Mouse (Mus musculus) spleen, adult 12 weeks (tissue): ENCODE measurements around the gene Spic.
"Not testable (repeated sequence)": the region's sequence is repeated elsewhere in the genome, so short reads cannot be mapped to it uniquely, and the experiment has no call there.

Experiments
- DNase-seq: peaks from one replicate; pipeline ENCODE4 v3.0.0; 2022; ENCODE audit warnings: low spot score

The Spic gene

GRCm38 (mm10) chr10:88684925-88685324 lies at the start of gene Spic:
TSS of gene Spic (minus strand) at chr10:88685015.
- DNase-seq, result no peak

DNA sequence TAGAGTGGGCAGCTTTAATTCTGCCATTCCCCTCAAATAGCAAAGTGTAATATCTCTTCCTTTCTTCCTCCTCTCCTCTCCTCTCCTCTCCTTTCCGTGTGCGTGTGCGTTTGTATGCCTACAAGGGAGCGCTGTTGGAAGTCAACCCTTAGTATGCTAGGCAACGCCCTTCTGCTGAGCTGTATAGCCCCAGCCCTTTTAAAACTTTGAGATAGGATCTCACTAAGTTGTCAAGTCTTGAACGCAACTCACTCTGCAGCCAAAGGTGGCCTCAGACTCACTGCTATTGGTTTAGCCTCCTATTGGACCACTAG lies 47.5 kb upstream of the Spic start:
- no peak for DNase-seq

DNA sequence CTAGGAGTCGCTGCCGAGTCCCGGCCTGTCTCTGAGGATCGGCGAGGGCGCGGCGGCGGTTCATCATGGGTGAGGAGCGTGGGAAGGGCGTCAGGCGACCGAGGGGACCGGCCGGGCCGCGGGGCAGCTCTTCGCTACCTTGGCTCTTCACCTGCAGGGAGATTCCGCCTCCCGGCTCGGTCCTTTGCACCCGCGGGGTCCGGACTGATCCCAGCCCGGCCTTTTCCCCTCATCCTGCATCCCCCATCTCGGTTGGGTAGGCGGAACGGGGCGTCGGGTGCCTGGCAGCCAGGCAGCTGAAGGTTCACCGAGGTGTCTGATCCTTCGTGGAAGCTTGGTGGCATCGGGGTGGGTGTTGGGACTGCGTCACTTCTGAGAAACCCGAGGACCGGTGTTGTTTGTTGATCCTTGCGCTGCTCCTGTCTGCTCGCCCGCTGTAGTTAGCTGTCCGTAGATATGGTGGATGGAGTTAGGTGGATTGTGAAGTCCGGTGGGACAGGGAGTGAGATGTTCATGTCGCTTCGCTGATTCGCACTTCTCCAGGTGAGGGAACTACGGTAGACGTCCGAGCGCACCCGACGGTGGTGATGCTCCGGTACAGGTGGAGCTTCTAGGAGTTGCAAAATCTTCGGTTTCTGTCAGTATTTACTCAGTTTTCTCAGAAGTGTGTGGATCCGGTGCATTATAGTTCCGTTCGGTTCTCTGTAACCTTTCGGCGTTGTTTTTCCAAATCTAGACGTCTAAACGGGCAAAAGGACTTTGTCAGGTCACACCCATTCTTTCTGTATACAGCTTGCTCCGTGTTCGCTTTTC lies 46.9 kb upstream of the Spic start:
- DNase-seq, result peak; percentile 1

- DNase-seq, result peak; percentile 78
Measured at GRCm38 (mm10) chr10:88730571-88731495, 46.0 kb upstream of the Spic start, which contains the start of gene Arl1. TSS of gene Arl1 (plus strand) at chr10:88730858.

- no peak for DNase-seq
Measured at GRCm38 (mm10) chr10:88728166-88728565, 43.4 kb upstream of the Spic start.

GRCm38 (mm10) chr10:88727128-88727527 lies 42.3 kb upstream of the Spic start:
- DNase-seq, result no peak

- no peak for DNase-seq
Measured at GRCm38 (mm10) chr10:88725343-88725742, 40.5 kb upstream of the Spic start.

DNA sequence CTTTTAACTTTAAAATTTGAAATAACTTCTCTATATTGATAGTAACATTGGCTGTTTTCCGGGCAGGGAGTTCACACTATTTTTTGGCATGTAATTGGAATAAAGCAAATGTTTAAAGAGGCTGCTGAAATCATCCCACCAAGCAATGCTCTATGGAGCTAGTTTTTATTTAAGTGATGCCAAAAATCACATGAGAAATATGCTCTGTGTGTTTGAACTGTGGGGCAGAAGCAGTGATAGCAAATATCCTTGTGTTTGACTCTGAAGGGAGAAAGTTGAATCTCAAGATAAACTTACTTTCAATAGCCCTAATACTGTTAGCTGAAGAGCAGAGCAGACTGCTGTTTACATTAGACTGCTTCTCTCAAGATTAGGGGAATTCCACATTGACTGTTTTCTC lies 34.8 kb upstream of the Spic start:
- no peak for DNase-seq

DNA sequence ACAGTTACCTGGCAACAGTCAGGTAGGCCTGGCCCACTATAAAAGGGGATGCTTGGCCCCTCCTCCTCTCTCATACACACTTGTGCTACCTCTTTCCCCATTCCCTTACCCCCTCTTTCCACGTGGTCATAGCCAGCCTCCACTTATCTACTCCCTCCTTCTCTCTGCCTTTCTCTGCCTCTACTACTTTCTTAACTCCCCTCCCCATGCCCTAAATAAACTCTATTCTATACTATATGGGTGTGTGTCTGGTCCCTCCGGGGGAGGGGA lies 32.9 kb upstream of the Spic start:
- no peak for DNase-seq

DNA sequence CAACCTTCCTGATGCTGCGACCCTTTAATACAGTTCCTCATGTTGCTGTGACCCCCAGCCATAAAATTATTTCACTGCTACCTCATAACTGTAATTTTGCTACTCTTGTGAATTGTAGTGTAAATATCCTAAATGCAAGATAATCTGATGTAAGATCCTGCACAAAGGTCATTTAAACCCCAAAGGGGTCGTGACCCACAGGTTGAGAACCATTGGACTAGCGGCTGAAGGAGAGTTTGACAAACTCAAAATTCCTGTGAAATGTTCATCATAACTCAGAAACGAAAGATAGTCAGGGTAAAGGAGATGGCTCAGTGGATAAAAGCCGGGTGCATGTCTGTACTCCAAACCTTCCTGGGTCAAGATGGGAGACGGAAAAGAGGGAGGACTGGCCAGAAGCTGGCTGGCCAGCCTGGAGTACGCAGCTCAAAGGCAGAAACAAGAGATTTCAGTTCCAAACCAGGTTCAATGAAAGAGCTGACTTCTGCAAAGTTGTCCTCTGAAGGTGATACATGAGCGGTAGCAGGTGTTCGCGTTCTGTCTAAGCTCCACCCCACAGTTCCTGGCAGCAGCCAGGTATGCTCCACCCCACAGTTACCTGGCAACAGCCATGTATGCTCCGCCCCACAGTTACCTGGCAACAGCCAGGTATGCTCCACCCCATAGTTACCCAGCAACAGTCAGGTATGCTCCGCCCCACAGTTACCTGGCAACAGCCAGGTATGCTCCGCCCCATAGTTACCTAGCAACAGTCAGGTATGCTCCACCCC lies 32.4 kb upstream of the Spic start:
- DNase-seq, result no peak

GRCm38 (mm10) chr10:88715621-88716020 lies 30.8 kb upstream of the Spic start:
- no peak for DNase-seq

GRCm38 (mm10) chr10:88714744-88715143 lies 29.9 kb upstream of the Spic start:
- DNase-seq, result no peak

- DNase-seq, result no peak
Measured at GRCm38 (mm10) chr10:88712359-88712758, 27.5 kb upstream of the Spic start.

DNA sequence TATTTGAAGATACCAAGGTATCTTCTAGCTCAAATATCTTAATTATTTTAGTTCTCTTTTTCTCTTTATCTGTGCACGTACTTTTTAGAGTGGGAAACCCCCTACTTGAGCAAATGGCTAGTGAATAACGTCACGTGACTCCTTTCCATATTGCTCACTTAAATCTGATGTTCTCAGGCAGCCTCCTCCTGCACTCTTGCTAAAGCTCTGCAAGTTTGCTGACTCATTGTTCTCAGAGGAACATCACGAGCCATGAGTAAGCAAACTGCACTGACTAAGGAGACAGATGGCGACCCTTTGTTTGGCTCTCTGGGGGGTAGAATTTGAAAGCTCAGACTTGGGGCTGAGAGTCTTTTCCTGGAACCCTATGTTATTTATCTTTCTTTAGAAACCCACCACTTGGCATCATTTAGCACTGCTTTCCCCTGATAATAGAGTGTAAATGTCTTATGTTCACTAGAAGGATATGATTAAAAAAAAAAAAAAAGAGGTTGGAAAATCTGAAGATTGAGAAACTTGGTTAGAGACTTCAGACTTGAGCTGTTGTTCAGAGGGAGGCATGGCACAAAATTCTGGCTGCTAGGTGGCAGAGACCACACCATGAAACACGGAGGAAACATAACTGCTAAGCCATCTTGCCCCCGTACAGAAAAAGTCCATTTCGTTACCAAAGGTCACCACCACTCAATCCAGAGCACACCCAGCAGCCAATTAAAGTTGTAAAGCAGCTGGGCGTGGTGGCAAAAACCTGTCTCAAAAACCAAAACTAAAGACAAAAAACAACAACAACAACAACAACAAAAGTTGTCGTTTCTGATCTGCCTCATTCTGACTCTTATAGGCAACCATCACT lies 24.1 kb upstream of the Spic start:
- DNase-seq, result no peak

GRCm38 (mm10) chr10:88700938-88701337 lies 16.1 kb upstream of the Spic start:
- no peak for DNase-seq

DNA sequence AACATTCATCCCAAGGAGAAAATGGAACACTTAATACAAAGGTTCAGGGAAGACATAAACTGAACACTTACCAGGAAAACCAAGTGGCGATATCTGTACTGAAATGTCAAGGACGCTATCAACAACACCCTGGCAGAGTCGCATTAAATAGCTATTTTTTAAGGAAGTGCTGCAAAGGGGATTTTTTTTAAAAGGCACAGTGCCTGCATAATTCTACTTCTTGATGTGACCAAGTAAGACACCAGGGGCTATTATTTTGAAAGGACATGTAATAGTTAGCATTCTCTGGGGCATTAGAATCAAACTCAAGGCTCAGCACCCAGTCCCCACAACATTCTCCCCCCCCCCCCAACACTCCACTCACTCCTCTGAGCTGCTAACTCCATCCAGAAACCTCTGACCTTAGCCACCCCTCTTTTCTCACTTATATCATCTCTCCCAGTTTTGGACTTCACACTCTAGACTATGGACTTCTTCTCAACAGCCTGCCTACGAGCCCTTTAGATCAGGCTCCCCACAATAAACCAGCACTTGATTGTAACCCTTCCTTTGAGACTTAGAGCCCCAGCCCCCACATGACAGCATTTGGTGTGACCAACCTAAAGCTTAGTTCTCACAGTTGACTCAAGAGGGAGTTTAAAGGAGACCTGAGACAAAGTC lies 1.8 kb downstream of the Spic start:
- DNase-seq, result no peak

GRCm38 (mm10) chr10:88672825-88673224 lies 12.0 kb downstream of the Spic start:
- DNase-seq, result no peak

- DNase-seq, result no peak
Measured at GRCm38 (mm10) chr10:88672123-88672522, 12.7 kb downstream of the Spic start.

- DNase-seq, result no peak
Measured at GRCm38 (mm10) chr10:88669719-88670118, 15.1 kb downstream of the Spic start.

GRCm38 (mm10) chr10:88663856-88664255 lies 21.0 kb downstream of the Spic start:
- not testable (repeated sequence) for DNase-seq

DNA sequence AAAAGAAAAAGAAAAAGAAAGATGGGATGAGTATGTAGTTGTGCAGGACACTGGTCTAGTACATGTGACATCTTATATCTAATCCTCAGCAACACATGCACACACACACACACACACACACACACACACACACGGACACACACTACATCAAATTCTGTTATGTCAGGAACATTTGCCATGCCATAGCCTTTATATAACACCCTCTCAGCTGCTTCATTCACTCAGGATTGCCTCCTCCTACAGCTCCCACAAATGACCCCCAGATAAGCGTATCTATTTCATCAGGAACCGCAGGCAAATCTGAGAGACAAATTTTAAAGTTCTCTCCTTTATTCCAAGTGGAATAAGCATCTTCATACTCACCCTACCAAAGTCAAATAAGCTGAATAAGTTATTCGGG lies 25.9 kb downstream of the Spic start:
- no peak for DNase-seq
